Mouse (Mus musculus) neural tube, embryonic 11.5 days (tissue): ENCODE data around the gene Cherp. TPM values are rescaled to one million over a fixed set of nuclear protein-coding genes. Genes with fewer than 3 reads are reported as not detected.
A peak's percentile ranks its signal among the peaks of the same experiment; 100 is the strongest.

ENCODE experiments used
- ATAC-seq: fragments of 200-750 bp; cut with Nextera tagmentation; 2 replicates; pipeline ENCODE4 v1.8.0; 2017; ENCODE audit warnings: moderate number of reproducible peaks, mild to moderate bottlenecking, moderate TSS enrichment, moderate library complexity; ENCODE audit not compliant: insufficient read depth, low FRiP score, low TSS enrichment
- DNase-seq: peaks from one replicate; pipeline ENCODE4 v3.0.0-alpha.2; 2015; ENCODE audit warnings: low spot score
- H3K27ac ChIP-seq: fragments of 300-500 bp; sonication (generic); 2 replicates; pipeline ENCODE4 v1.5.1; 2014; ENCODE audit warnings: low read depth, mild to moderate bottlenecking, low read length
- H3K27me3 ChIP-seq: fragments of 300-500 bp; sonication (generic); 2 replicates; pipeline ENCODE4 v1.6.1; 2014; ENCODE audit warnings: mild to moderate bottlenecking, low read length, mixed read lengths; ENCODE audit not compliant: control insufficient read depth, insufficient read depth
- H3K36me3 ChIP-seq: fragments of 300-500 bp; sonication (generic); 2 replicates; pipeline ENCODE4 v1.6.1; 2014; ENCODE audit warnings: mild to moderate bottlenecking, low read length, moderate library complexity, mixed read lengths; ENCODE audit not compliant: control insufficient read depth, insufficient read depth
- H3K4me1 ChIP-seq: fragments of 300-500 bp; sonication (generic); 2 replicates; pipeline ENCODE4 v1.6.1; 2014; ENCODE audit warnings: low read length, mixed read lengths; ENCODE audit not compliant: control insufficient read depth, insufficient read depth
- H3K4me2 ChIP-seq: fragments of 300-500 bp; sonication (generic); 2 replicates; pipeline ENCODE4 v1.6.1; 2014; ENCODE audit warnings: low read depth, mild to moderate bottlenecking, moderate library complexity
- H3K4me3 ChIP-seq: fragments of 300-500 bp; sonication (generic); 2 replicates; pipeline ENCODE4 v1.5.1; 2014; ENCODE audit warnings: low read depth, low read length
- H3K9ac ChIP-seq: fragments of 300-500 bp; sonication (generic); 2 replicates; pipeline ENCODE4 v1.6.1; 2014; ENCODE audit warnings: mild to moderate bottlenecking, low read length
- H3K9me3 ChIP-seq: fragments of 300-500 bp; sonication (generic); 2 replicates; pipeline ENCODE4 v1.6.1; 2016; ENCODE audit warnings: low read length; ENCODE audit not compliant: control insufficient read depth
- WGBS: fragments of 180-500 bp; shearing (Covaris S2); extraction: QIAGEN DNeasy Blood & Tissue Kit; methylation state at CpG from one replicate; pipeline ENCODE4 v1.1.7; 2014; 5-methylcytosine and 5-hydroxymethylcytosine counted together
- polyA plus RNA-seq: library from polyadenylated mRNA; unstranded; fragments of >200 nt; fragmentation: Nextera tagmentation; extraction: Ambion mirVana; gene quantifications from 2 replicates; pipeline ENCODE4 v1.2.1, GENCODE M21; 2014

Gene Cherp
- polyA plus RNA-seq, 1 experiment from 2014 or later: 78.6 TPM

DNA sequence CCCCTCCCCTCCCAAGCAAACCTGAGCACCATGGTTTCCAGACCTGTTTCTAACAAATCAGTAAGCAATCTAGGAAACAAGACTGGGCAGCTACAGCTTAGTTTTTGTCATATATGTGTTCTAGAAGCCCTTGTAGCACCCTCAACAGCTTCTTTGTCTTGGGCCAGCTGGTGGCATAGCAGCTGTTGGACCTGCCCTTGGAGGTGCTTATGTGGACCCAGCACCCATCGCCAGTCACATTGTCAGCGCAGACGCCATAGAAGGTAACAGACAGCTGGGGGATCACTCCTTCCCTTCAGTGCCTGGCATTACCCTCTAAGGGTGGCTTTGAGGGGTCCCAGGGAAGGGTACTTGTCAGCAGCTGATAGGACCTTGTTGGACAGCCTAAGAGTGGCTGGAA is 17.2 kb downstream of the Cherp start:
- WGBS: 91% methylated on average over 3 of the region's 3 CpGs

GRCm38 (mm10) chr8:72455317-72455716 is 19.7 kb downstream of the Cherp start:
- H3K36me3 ChIP-seq: peaks cover 10% of the 10 kb centered on the region

More for the DNA sequence above, 17.2 kb downstream of the Cherp start:
- no peak overlapping the region for H3K27ac ChIP-seq
- H3K9ac ChIP-seq: no peak overlapping the region
- H3K36me3 ChIP-seq: peaks cover 26% of the 10 kb centered on the region
- no peak overlapping the region for H3K4me3 ChIP-seq
- no peaks in the 10 kb centered on the region for H3K27me3 ChIP-seq
- H3K4me2 ChIP-seq: no peak overlapping the region
- no peaks in the 10 kb centered on the region for H3K4me1 ChIP-seq
- 0 out of 2 replicates have a peak, but pooled peaks cover 2% of the 10 kb centered on the region for H3K9me3 ChIP-seq
- DNase-seq: no peak
- no peak for ATAC-seq

GRCm38 (mm10) chr8:72453904-72454303 is 21.1 kb downstream of the Cherp start:
- no peaks in the 10 kb centered on the region for H3K27me3 ChIP-seq
- H3K9ac ChIP-seq: no peak overlapping the region
- DNase-seq (no peak), ATAC-seq (no peak)
- 0 out of 2 replicates have a peak, but pooled peaks cover 2% of the 10 kb centered on the region for H3K9me3 ChIP-seq
- 99% methylated on average over 2 of the region's 2 CpGs for WGBS
- peaks cover 6% of the 10 kb centered on the region for H3K36me3 ChIP-seq
- no peak overlapping the region for H3K27ac ChIP-seq
- no peaks in the 10 kb centered on the region for H3K4me1 ChIP-seq
- H3K4me3 ChIP-seq: no peak overlapping the region
- H3K4me2 ChIP-seq: no peak overlapping the region

More at GRCm38 (mm10) chr8:72455317-72455716, 19.7 kb downstream of the Cherp start:
- WGBS: 87% methylated on average over 4 of the region's 4 CpGs
- no peak overlapping the region for H3K9ac ChIP-seq
- ATAC-seq (no peak), DNase-seq (no peak)
- no peak overlapping the region for H3K4me2 ChIP-seq
- no peaks in the 10 kb centered on the region for H3K4me1 ChIP-seq
- no peaks in the 10 kb centered on the region for H3K27me3 ChIP-seq
- no peak overlapping the region for H3K27ac ChIP-seq
- 0 out of 2 replicates have a peak, but pooled peaks cover 2% of the 10 kb centered on the region for H3K9me3 ChIP-seq
- H3K4me3 ChIP-seq: no peak overlapping the region

- no peaks in the 10 kb centered on the region for H3K4me1 ChIP-seq
- no peak overlapping the region for H3K4me2 ChIP-seq
- H3K27ac ChIP-seq: no peak overlapping the region
- H3K9ac ChIP-seq: no peak overlapping the region
- H3K4me3 ChIP-seq: no peak overlapping the region
- ATAC-seq: no peak
- H3K27me3 ChIP-seq: no peaks in the 10 kb centered on the region
- 0 out of 2 replicates have a peak, but pooled peaks cover 2% of the 10 kb centered on the region for H3K9me3 ChIP-seq
- WGBS: 87% methylated on average over 8 of the region's 8 CpGs
- DNase-seq: no peak
- peaks cover 8% of the 10 kb centered on the region for H3K36me3 ChIP-seq
These were observed 23.5 kb downstream of the Cherp start for GRCm38 (mm10) chr8:72451516-72451915.

- no peak for ATAC-seq
- no peak overlapping the region for H3K9ac ChIP-seq
- H3K27me3 ChIP-seq: no peaks in the 10 kb centered on the region
- H3K4me3 ChIP-seq: no peak overlapping the region
- H3K9me3 ChIP-seq: no peaks in the 10 kb centered on the region
- H3K4me2 ChIP-seq: no peak overlapping the region
- WGBS: 93% methylated on average over 6 of the region's 6 CpGs
- H3K4me1 ChIP-seq: no peaks in the 10 kb centered on the region
- H3K36me3 ChIP-seq: peaks cover 6% of the 10 kb centered on the region
- H3K27ac ChIP-seq: no peak overlapping the region
- DNase-seq: no peak
These were observed 30.0 kb downstream of the Cherp start for GRCm38 (mm10) chr8:72445071-72445470.

- Histone ChIP-seq H3K27me3 (no peaks in the 10 kb centered on the region), H3K9ac (peak overlapping the region; percentile 71), H3K4me3 (peak overlapping the region; percentile 38), H3K36me3 (peaks cover 2% of the 10 kb centered on the region; the same call in 1 of the 2 replicates), H3K4me1 (no peaks in the 10 kb centered on the region), H3K9me3 (no peaks in the 10 kb centered on the region), H3K27ac (no peak overlapping the region), H3K4me2 (peak overlapping the region; percentile 55)
- peak; percentile 66 for ATAC-seq
- WGBS: 48% methylated on average over 6 of the region's 6 CpGs
- no peak for DNase-seq
These were observed 31.1 kb downstream of the Cherp start for GRCm38 (mm10) chr8:72443994-72444350.

GRCm38 (mm10) chr8:72443338-72443993 is 31.6 kb downstream of the Cherp start, which contains the start of the genes Calr3 and 1700030K09Rik:
Calr3 (minus strand) TSS chr8:72443870.
1700030K09Rik (plus strand) TSS chr8:72443880.
- DNase-seq: peak; percentile 97
- WGBS: 7% methylated on average over 34 of the region's 34 CpGs
- Histone ChIP-seq H3K27ac (no peak within 1 kb of the TSS), H3K36me3 (peaks cover 2% of the 10 kb centered on the region; the same call in 1 of the 2 replicates), H3K4me2 (peak within 1 kb of the TSS; percentile 63), H3K4me3 (peak within 1 kb of the TSS; percentile 38), H3K27me3 (no peaks in the 10 kb centered on the region), H3K9ac (peak within 1 kb of the TSS; percentile 71), H3K9me3 (no peaks in the 10 kb centered on the region), H3K4me1 (no peaks in the 10 kb centered on the region)
- peak; percentile 99 for ATAC-seq

GRCm38 (mm10) chr8:72438248-72439015 is 36.6 kb downstream of the Cherp start:
- Histone ChIP-seq H3K9ac (no peak overlapping the region), H3K4me1 (no peaks in the 10 kb centered on the region), H3K4me2 (no peak overlapping the region), H3K9me3 (no peaks in the 10 kb centered on the region), H3K27ac (no peak overlapping the region), H3K4me3 (no peak overlapping the region), H3K27me3 (no peaks in the 10 kb centered on the region), H3K36me3 (no peaks in the 10 kb centered on the region)
- WGBS: 80% methylated on average over 8 of the region's 8 CpGs
- DNase-seq: no peak
- no peak for ATAC-seq
